Mouse (Mus musculus): Measurements from ENCODE around the gene Aox2.
A peak's percentile ranks its signal among the peaks of the same experiment; 100 is the strongest.

GRCm38 (mm10) chr1:58235405-58235804, 42.7 kb upstream of the Aox2 start:
- TF ChIP-seq POLR2A (IDR thresholded peaks at IDR 0.05; ENCODE audit: borderline replicate concordance, low read depth, low read length), result no peak
- peak; percentile 35 for TF ChIP-seq CTCF (IDR thresholded peaks at IDR 0.05; ENCODE audit: low read depth, low read length)

Measured in bone marrow macrophage, adult 2 months (primary cell).